Mouse (Mus musculus) small intestine, adult 2 months (tissue): Measurements from ENCODE around the gene Mog.

Source experiments
- CTCF ChIP-seq: fragments of 200-500 bp; IDR thresholded peaks from 2 replicates; pipeline ENCODE4 v1.5.1; 2012; ENCODE audit warnings: low read depth, mild to moderate bottlenecking, control low read depth, inconsistent platforms, low read length, moderate library complexity, mixed read lengths; ENCODE audit not compliant: insufficient replicate concordance, insufficient read length; ENCODE audit errors: extremely low read depth
- POLR2A ChIP-seq: fragments of 200-500 bp; IDR thresholded peaks from 2 replicates; pipeline ENCODE4 v1.6.1; 2012; ENCODE audit warnings: low read depth, mild to moderate bottlenecking, control low read depth, inconsistent platforms, low read length, moderate library complexity

DNA sequence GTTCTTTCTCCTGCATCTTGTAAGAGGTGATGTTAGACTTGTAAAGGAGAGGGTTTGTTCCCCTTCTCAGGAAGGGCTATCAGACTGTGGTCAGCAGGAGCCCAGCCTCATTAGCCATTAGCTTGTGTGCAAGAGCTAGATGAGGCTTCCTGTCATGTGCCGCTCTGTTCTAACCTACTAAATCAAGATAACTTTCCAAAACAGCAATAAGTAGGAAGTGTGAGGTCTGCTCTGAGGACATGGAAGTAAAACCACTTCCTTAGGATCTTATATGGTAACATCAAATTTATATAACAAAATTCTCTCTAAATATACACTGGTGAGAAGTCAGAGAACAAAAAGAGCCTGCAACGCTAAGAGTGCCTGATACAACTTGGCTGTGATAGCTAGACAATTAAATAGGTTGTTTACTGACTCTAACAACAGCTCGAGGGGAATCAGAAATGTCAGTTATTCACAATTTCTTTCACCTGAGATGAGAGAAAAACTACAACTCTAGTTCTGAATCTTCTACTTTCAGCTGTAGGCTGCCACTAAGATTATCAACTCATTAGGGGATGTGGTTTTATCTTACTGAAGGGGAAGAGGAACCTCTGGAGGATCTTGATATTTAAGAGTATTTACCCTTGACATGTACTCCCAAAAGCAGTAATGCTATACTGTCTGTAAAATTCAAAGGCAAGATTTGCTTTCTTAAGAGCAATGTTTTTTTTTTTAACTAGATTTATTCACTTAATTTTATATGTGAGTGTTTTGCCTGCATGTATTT, 30.7 kb downstream of the Mog start:
- TF ChIP-seq POLR2A (no peak), CTCF (no peak)
